Mouse (Mus musculus): ENCODE results near the gene Fam171a1. TPM values are rescaled to one million over a fixed set of nuclear protein-coding genes. Genes with fewer than 3 reads are reported as not detected.
A peak's percentile ranks its signal among the peaks of the same experiment; 100 is the strongest.
"Not testable (repeated sequence)": the region's sequence is repeated elsewhere in the genome, so short reads cannot be mapped to it uniquely, and the experiment has no call there.

The Fam171a1 gene
- total RNA-seq, 2 experiments from 2014 or later: 70.5 to 76.8 TPM

DNA sequence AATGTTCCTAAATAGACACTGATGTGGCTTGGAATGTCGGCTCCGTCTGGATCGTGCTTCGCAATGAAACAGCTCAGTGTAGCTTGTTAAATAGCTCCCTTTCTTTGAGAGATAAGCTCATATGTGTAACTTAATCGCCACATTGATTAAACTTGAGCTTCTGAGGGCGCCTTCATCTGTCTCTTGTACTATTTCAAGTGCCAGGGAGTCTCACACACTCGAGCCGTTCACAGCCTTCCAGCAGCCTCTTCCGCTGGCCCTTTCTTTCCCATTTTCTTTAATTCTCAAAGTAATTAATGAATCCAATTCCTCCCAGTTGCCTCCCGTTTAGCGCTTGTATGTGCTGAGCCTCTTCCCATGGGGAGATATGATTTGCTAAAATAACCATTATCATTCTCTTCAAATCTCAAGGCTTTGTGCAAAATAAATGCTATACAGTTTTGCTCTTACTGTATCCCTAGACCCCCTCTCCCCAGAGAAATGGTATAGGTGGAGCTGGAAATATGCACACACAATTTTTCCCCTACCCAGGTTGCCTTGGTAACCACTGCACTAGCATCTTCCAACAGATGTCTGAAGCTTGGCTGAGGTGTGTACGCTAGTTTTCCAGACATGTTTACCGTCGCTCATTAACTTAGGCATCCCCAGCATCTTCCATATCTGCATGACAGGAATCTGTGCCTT, 54.8 kb downstream of the Fam171a1 start:
- DNase-seq (ENCODE audit: low spot score in 2 of 2): no peak

DNA sequence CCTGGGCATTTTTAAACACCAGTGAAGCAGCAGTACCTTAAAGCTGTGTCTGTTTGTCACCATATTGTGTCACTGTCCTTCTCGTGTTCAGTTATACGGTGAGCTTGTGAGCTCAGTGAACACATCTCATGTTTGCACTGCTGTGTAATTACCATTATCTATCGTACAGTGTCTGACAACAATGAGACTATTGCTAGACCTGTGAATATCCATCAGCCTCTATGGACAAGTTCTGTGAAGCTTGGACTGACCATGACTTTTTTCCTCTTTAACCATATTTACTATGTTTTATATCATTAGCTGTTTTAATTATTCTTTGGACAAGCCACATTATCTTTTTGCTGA, 55.4 kb downstream of the Fam171a1 start:
- DNase-seq (ENCODE audit: low spot score in 2 of 2): no peak

DNA sequence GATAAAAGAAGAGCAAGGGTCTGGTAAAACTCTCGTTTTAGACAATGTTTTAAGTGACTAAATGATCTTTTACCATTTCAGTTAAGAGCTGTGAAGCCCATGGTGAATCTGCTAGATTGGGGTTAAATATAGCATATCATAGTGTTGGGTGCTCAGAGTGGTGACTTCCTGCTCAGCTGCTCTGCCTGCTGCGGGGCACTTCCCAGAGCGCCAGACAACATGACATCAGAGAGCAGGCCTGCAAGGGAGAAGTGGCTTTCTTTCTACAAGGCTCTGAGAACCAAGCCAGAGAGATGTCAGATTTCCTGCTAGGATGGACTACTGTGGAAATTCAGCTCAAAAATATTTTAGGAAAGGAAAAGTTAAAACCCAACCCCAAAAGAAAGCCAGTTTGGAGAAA, 57.8 kb downstream of the Fam171a1 start:
- DNase-seq (ENCODE audit: low spot score in 2 of 2): no peak

DNA sequence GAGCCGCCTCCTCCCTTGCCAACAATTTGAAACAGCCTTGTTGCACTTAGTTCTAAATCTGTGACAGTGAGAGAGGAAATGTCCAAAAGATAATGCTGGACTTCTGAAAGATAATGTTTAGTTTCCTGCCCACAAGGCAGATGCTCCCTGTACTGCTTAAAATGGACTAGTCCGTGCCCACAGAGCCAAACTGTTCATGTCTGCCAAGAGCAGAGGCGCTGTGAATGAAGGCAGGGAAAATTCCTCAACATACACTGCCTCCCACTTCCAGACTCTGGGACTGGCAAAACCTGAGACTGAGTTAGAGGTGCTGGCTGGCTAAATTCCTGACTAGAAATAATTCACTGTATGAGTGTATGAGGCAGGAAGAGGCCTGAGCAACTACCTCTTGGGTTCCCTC, 58.6 kb downstream of the Fam171a1 start:
- peak; percentile 72 to 83 for DNase-seq (ENCODE audit: low spot score in 2 of 2)

DNA sequence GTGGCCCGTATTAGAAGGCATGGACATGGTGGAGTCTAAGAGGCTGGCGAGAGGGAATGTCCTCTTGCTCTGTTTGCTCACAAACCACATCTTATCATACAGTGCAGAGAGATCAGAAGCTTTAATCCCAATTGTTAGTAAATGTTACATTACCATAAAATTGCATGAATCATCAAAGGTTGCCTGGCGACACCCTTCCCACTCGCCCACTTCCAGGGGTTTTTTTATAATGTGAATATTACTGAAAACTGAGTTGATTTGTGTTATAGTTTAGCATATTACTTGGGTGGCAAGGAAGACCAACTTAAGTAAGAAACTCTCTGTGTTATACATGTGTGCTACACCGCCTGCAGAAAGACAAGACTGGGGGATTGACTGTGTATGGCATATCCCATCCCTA, 60.9 kb downstream of the Fam171a1 start:
- no peak for DNase-seq (ENCODE audit: low spot score in 2 of 2)

DNA sequence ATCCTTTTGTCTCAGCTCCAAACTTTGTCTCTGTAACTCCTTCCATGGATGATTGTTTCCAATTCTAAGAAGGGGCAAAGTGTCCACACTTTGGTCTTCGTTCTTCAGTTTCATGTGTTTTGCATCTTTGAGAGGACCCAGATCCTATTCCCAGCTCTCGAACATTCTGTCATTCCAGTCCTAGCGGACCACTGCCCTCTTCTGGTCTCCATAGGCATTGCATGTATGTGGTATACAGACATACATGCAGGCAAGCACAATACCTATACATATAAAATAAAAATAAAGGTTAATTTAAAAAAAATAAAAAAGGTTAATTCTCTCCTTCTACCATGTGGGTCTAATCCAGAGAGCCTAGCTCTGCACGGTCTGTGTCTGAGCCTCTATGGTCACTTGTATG, 62.0 kb downstream of the Fam171a1 start:
- not testable (repeated sequence) for DNase-seq (ENCODE audit: low spot score in 2 of 2)

DNA sequence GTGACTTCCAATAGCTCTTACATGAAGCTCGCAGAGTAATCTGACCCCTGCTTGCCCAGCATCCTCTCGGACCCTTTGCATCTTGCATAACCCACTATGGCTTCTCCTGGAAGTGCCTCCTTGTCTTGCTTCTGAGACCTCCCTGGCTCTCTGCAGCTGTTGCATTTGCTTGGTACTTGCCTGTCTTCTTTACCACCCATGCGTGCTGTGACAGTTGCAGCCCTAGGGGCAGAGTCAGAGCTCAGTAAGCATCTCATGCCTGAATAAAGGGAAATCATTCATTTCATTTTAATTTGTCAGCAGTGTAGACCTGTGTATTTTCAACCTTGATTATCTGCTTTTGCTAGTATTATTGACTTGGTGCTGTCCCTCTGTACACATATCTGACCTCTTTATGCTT, 62.7 kb downstream of the Fam171a1 start:
- no peak for DNase-seq (ENCODE audit: low spot score in 2 of 2)

DNA sequence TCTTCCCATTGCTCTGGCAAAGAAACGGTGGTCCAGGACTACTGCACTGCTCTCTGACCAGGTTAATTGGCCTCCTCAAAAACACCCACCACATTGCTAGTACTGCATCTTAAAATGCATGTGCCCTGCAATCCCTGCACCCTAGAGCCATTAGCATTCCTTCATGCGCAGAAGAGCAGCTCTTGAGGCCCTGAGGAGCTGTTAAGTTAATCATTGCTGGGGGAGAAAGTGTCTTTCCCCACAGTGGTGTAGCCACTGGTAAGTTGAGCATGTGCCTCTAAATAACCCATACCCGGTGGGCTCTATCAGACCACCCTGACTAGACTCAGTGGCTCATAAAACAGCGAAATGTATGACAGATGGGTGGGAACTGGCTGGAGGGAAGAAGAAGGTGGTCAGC, 66.5 kb downstream of the Fam171a1 start:
- no peak for DNase-seq (ENCODE audit: low spot score in 2 of 2)

DNA sequence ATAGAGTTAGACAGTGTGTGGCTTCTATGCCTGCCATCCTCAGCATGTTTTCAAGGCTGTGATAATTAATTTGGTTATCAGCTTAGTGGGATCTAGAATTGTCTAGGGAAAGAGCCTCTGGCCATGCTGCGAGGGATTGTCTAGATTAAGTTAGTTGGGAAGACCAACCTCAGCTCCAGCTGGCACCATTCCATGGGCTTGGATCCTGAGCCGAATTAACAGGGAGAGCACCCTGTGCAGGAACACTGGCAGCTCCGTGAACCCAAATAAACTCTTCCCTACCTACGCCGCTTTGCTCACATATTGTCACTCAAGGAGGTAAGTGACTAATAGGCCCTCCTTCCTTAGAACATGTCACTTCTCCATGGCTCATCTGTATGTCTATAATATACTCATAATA, 69.6 kb downstream of the Fam171a1 start:
- no peak for DNase-seq (ENCODE audit: low spot score in 2 of 2)

DNA sequence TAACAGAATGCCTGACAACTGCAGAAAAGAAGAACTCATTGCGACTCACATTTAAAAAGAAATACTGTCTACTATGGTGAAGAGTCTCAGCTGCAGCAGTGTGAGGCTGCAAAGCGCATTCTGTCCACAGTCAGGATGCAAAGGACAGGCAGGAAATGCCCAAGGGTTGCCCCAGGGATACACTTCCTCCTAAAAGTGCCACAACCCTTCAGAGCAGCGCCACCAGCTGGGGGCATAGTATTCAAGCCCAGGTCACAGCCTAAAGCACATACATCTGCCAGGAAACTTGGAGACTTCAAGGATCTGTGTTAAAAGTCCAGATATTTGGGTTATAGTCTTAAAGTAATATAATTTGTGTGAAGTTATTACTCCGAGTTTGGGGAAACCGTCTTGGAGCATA, 71.3 kb downstream of the Fam171a1 start:
- DNase-seq (ENCODE audit: low spot score in 2 of 2): no peak

DNA sequence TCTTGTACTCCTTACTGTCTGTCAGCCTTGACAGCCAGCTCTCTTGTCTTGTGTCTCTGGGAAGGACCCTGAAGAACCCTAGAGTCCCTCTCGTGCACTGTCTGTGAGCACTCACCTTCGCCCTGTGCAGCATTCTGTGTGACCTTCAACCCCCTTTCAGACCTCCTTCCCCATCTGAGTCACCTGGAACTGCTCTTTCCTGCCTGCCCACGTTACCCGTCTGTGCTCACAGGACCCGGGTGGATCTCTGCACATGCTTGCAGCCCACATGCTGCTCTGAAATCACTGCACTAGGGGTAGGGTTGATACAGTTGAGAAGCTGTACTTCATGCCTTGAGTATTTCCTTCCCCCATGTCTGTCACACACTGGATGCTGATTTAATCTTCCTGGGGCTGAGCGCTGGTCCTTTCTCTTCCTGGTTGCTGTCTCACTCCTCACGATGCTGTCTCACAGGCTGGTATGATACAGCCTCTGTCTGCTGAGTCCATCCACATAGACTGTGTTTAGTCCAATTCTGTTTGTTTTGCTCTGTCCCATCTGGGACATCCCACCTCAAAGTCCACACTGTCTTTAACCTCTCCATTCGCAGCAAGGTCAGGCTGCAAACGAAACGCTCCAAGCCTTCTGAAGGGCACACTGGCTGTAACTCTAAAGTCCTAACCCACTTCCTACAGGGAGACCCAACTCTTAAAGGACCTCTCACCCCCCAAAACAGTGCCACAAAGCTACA, 74.9 kb downstream of the Fam171a1 start:
- DNase-seq (ENCODE audit: low spot score in 2 of 2): no peak

DNA sequence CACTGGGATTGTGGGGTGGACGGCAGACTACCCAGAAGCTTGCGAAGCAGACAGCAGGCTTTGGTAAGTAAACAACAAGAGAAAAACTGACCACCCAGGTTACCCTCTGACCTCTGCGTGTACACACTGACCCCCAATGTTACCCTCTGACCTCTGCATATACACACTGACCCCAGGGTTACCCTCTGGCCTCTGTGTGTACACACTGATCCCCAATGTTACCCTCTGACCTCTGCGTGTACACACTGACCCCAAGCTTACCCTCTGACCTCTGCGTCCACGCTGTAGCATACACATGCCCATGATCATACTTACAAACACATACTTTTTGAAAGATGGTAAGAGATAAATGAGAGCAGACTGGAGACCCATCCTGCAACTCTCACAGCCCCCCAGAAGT, 77.1 kb downstream of the Fam171a1 start:
- DNase-seq (ENCODE audit: low spot score in 2 of 2): no peak

DNA sequence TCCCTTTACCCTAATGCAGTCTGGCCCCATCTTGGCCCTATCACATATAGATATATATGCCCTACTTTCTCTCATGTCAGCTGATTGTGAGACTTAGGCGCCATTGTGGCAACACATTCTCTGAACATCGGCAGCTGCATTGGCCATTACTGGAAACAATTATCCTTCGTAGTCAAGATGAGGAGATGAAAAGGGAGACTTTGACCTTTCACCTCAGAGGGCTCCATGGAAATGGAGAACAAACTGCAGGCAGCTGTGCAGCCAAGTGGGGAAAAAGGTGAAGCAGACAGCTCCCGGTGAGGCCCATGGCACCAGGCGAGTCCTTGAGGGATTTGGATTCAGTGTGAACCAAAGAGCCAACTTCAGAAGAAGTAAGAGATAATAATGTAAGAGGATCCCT, 81.5 kb downstream of the Fam171a1 start:
- DNase-seq (ENCODE audit: low spot score in 2 of 2): no peak

DNA sequence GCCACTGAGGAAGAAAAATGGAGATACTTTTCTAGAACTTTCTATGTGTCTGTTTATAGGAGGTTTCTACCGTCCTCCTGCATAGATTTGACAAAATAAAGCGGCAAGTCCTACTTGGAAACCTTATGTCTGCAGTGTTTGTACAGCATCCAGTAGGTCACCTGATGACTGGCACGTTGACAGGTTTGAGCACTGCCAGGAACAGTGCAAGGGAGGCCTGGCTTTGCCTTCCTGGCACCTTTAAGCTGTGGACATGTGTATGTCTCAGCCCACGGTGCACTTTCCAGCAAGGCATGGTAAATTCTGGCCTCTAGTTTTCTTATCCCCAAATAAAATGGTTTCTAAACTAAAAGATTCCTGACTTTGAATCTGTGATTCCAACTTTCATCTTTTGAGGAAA, 86.4 kb downstream of the Fam171a1 start:
- DNase-seq (ENCODE audit: low spot score in 2 of 2): no peak

DNA sequence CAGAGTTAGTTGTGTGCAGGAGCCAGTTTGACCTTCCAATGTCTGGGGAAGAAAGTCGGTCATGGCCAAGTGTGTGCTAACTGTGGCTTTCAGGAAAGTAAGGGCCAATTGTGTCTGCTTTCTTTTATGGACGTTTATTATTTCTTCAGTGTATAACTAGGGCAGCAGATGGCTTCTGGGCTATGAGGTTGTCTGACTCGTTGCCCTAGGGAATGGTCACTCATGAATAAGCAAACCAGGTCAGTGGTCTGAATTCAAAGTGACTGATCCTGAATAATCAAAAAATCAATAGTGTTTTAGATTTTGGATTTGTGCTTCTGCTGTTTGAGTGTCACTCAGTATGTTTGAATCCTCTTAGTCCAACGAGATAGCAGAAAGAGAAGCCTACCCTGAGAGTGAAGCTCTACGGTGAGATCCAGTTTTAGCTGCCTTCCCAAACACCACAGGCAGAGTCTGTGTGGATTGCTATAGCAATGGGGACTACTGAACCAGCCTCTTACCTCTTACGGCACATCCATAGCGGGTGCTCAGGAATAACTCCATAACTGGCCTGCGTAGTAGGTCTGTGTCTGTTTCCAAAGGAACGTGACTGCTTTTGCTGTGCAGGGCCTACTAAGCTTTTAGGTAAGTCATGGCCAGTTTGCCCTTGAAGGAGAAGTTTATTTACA, 93.1 kb downstream of the Fam171a1 start:
- no peak for DNase-seq (ENCODE audit: low spot score in 2 of 2)

DNA sequence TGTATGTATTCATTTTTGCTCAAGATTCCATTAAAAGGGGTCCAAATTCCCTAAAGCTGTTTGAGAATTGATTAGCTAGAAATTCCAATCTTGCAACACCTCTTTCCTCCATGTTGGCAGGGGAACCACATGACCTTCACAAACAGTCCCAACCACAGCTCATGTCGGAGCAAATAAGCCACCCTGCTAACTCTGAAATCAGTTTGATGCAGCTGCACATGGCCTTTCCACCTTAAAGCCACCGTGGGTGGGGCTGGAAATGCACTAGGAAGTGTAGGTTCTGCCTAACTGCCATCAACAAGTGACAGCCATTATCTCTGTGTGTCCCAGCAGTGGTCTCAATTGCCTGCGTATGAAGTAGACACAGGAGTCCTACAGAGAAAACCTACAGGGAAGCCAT, 101.5 kb downstream of the Fam171a1 start:
- no peak for DNase-seq (ENCODE audit: low spot score in 2 of 2)

DNA sequence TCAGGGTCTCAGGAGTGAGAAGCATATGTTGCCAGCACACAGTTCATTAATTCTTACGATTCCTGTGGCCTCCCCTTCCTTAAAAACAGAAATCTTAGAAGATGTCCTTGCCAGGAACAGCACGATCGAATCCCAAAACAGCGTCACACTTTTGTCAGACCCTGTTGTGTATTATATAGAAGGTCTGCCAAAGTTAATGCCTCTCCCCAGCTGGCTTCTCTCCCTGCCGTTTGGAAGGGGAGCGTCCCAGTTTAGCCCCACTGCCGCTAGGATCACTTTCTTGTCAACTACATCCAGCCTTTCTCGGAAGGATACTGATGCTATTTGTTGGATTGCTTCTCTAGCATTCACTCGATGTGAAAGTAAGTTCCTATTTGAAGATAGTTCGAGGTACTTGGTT, 102.6 kb downstream of the Fam171a1 start:
- no peak for DNase-seq (ENCODE audit: low spot score in 2 of 2)

DNA sequence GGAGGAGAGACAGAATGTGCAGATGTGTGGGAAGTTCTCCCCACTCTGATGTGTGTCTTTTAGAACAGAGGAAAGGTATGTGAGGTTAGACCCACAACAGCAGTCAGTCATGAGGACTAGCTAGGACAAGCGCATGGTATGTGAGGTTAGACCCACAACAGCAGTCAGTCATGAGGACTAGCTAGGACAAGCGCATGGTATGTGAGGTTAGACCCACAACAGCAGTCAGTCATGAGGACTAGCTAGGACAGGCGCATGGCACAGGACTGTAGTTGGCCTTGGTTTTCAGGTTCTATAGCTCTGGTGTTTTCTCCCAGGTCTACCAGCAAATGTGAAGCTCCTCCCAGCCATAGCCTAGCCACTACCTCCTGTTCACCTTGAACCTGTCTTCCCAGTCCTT, 103.6 kb downstream of the Fam171a1 start:
- not testable (repeated sequence) for DNase-seq (ENCODE audit: low spot score in 2 of 2)

DNA sequence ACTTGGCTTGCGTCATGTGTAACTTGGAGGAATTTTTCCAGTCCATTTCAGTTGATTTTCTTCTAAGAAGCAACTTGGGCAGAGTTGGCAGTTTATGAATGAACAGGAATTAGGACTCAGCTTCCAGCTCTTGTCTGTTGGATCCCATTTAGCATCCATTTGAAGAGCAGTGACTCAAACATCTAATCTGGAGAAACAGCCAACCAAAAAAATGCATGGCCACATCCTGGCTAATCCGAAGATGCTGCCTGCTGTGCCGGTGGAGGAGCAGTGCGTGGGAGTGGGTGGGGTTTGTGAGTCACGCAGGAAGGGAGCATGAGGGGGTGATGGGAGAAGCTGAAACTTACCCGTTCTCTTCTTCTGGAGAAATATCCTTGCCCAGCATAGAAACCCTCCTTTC, 104.2 kb downstream of the Fam171a1 start:
- peak; percentile 89 to 90 for DNase-seq (ENCODE audit: low spot score in 2 of 2)

DNA sequence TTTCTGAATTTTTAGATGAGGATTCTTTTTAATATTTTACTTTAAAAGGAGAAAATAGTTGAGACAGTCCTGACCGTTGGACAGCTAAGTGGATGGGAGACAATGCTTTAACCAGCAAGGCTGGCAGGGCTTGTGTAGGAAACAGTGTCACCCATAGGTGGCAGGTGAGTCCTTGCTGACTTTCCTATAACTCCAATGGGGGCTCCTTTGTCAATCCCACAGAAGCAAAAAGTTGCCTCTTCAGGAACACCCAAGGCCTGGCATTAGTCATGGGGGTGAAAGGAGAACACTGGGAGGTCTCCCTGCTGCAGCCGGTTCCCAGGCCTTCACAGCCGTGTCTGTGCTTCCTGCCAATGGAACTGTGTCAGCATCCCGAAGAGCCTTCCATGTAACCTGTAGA, 114.5 kb downstream of the Fam171a1 start:
- peak in 1 of 2 experiments; percentile 9 for DNase-seq (ENCODE audit: low spot score in 2 of 2)

DNA sequence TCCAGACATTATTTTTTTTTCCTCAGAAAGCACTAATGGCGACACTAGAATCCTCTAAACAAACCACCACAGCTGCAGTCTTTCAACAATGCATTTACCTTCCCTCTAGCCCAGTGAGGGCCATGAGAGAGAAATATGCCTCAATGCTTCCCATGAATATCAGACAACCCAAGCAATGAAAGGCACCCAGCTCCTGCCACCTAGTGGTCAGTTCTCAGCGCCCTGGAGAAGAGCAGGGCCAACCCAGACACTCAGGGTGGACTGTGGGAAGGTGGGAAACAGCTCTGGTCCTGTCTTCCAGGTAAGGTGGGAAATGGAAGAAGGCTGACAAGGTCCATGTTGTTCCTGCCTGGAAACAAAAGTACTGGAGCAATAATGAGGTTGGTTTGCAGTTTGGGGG, 115.0 kb downstream of the Fam171a1 start:
- DNase-seq (ENCODE audit: low spot score in 2 of 2): peak; percentile 78 to 85

DNA sequence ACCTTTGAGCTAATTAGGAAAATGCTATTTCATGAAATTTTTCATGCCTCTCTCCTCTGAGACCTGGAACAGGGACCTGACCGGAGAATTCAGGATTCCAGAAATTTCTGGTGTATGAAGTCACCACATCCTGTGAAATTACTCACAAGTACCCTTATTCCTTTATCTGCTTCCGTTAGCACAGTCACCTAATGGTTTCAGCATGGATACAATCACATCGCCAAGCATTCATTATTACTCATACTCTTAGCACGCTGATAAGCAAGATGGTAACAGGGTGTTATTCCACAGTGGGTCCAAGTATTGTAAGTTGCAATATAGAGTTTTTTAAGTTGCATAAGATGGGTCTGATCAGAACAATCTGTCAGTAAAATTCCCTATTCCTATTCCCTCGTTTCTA, 125.2 kb downstream of the Fam171a1 start:
- no peak for DNase-seq (ENCODE audit: low spot score in 2 of 2)

DNA sequence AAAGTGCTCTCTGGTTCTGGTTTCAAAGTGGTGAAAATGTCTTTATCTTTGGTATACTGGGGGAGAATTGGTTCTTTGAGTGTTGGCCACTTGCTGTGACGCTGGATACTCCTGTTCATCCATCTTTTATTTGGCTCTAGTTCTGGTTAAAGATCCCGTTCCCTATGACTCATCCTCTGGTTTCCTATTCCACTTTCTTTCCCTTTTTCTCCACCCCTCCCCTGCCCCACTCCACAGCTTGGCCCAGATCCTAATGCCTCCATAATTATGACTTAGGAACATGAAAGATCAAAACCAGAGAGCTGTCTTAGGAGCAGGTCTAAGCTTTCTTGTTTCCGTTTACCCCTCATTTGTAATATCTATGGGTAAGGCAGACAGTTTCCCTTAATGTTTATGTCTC, 130.2 kb downstream of the Fam171a1 start:
- no peak for DNase-seq (ENCODE audit: low spot score in 2 of 2)
